In genomic region chr15:16792857-16793256, GRCm38 (mm10) we compare ENCODE assay signal across 25 mouse cellular contexts.
DNase-seq lines count a peak whose midpoint lies in the region; ATAC-seq and TF ChIP-seq lines count a peak whose summit lies in the region.
"Had no signal": no experiment of that assay in that cellular context is flagged by ENCODE, and none has a peak within 500 bp of the region (broad histone marks: within the 10 kb centered on the region; RNA-seq: fewer than 3 reads in every experiment).

No protein-coding gene starts in this region.

- no peaks in the 10 kb centered on the region for H3K27me3 ChIP-seq in hindbrain, embryonic 14.5 days (ENCODE audit: control insufficient read depth, insufficient read depth, low read length)
- H3K27me3 ChIP-seq: forebrain, embryonic 13.5 days; heart, embryonic 12.5 days; heart, embryonic 15.5 days; hindbrain, embryonic 13.5 days had no signal

- H3K36me3 ChIP-seq in hindbrain, embryonic 14.5 days (replicated peaks; ENCODE audit: control insufficient read depth, insufficient read depth), result no peaks in the 10 kb centered on the region
- H3K36me3 ChIP-seq: forebrain, embryonic 10.5 days; heart, embryonic 12.5 days; heart, embryonic 15.5 days; hindbrain, embryonic 10.5 days; hindbrain, embryonic 13.5 days had no signal

- no peak overlapping the region for H3K4me3 ChIP-seq in left cerebral cortex, adult 2 months
- H3K4me3 ChIP-seq in hindbrain, embryonic 14.5 days (replicated peaks; ENCODE audit: low read length), result no peak overlapping the region
- H3K4me3 ChIP-seq: forebrain, embryonic 10.5 days; forebrain, embryonic 13.5 days; heart, embryonic 12.5 days; heart, embryonic 15.5 days; hindbrain, embryonic 10.5 days; hindbrain, embryonic 13.5 days had no signal

- DNase-seq in frontal cortex, postnatal 25 days (ENCODE audit: low spot score in 2 of 2), result no peak
- peak; percentile 7 for DNase-seq in left cerebral cortex, adult 11 months (ENCODE audit: low spot score)
- DNase-seq in left cerebral cortex, adult 2 months (ENCODE audit: extremely low spot score in 1 of 2, low spot score in 2 of 2), result no peak
- peak; percentile 38 to 46 for DNase-seq in layer of hippocampus, adult 8-10 months (ENCODE audit: low spot score in 2 of 2)
- peak; percentile 51 for DNase-seq in telencephalon, adult 2 months (ENCODE audit: low read depth, low spot score)
- no peak for DNase-seq in hindbrain, embryonic 14.5 days (ENCODE audit: low spot score)
- DNase-seq in lung, postnatal 10 days, result no peak
- DNase-seq: adrenal gland, adult 8-10 months; adrenal gland, postnatal 25 days; cerebellum, adult 18-20 months; cerebellum, adult 9-10 months; cerebellum, postnatal 14 days; gastrocnemius, postnatal 25 days; heart, adult 18-20 months; heart, postnatal 10 days; heart, postnatal 36 days had no signal

- no peaks in the 10 kb centered on the region for H3K4me1 ChIP-seq in hindbrain, embryonic 14.5 days (replicated peaks; ENCODE audit: control insufficient read depth, insufficient read depth, low read length)
- H3K4me1 ChIP-seq: forebrain, embryonic 10.5 days; forebrain, embryonic 13.5 days; heart, embryonic 12.5 days; heart, embryonic 15.5 days; hindbrain, embryonic 10.5 days; hindbrain, embryonic 13.5 days had no signal

- intact Hi-C loops in left cerebral cortex, adult 2 months (cut with DNase I), result no loop called here

- WGBS in hindbrain, embryonic 14.5 days, result 86% methylated on average over 3 of the region's 3 CpGs

- H3K4me2 ChIP-seq in hindbrain, embryonic 14.5 days (replicated peaks), result no peak overlapping the region
- H3K4me2 ChIP-seq: forebrain, embryonic 13.5 days; heart, embryonic 12.5 days; heart, embryonic 15.5 days; hindbrain, embryonic 13.5 days had no signal

- TF ChIP-seq CTCF in left cerebral cortex, adult 2 months (IDR thresholded peaks at IDR 0.05), result no peak

- ATAC-seq in frontal cortex, adult (ENCODE audit: low TSS enrichment), result peak; percentile 65
- ATAC-seq in hindbrain, embryonic 14.5 days (ENCODE audit: low FRiP score), result no peak
- ATAC-seq: activated CD4-positive, CD25-positive, alpha-beta regulatory T cell, adult 4 months; forebrain, embryonic 13.5 days; forebrain, embryonic 16.5 days had no signal

- no peaks in the 10 kb centered on the region for H3K9me3 ChIP-seq in hindbrain, embryonic 14.5 days (ENCODE audit: control insufficient read depth, low read length)
- H3K9me3 ChIP-seq: forebrain, embryonic 10.5 days; forebrain, embryonic 13.5 days; heart, embryonic 12.5 days; heart, embryonic 15.5 days; hindbrain, embryonic 10.5 days; hindbrain, embryonic 13.5 days had no signal

- H3K9ac ChIP-seq in hindbrain, embryonic 14.5 days, result no peak overlapping the region
- H3K9ac ChIP-seq: forebrain, embryonic 13.5 days; heart, embryonic 12.5 days; heart, embryonic 15.5 days; hindbrain, embryonic 13.5 days had no signal

- H3K27ac ChIP-seq in left cerebral cortex, adult 2 months, result no peak overlapping the region
- H3K27ac ChIP-seq in hindbrain, embryonic 14.5 days, result no peak overlapping the region
- H3K27ac ChIP-seq: forebrain, embryonic 10.5 days; forebrain, embryonic 13.5 days; heart, embryonic 15.5 days; hindbrain, embryonic 10.5 days; hindbrain, embryonic 13.5 days had no signal

Comparison
In these comparisons a context has a peak if more than half of its experiments do, and no peak if none do; other contexts are left out.
1. DNase-seq: peak in left cerebral cortex, adult 11 months (single experiment), layer of hippocampus, adult 8-10 months (2 of 2) and telencephalon, adult 2 months (single experiment); none in frontal cortex, postnatal 25 days (0 of 2), left cerebral cortex, adult 2 months (0 of 2), hindbrain, embryonic 14.5 days (single experiment) and lung, postnatal 10 days (single experiment).